Comparison of ENCODE assay signal across 11 mouse cellular contexts in genomic region chr4:99354241-99354640, GRCm38 (mm10). TPM values are rescaled to one million over a fixed set of nuclear protein-coding genes. Genes with fewer than 3 reads are reported as not detected.
DNase-seq lines count a peak whose midpoint lies in the region; ATAC-seq and TF ChIP-seq lines count a peak whose summit lies in the region.
"Had no signal": no experiment of that assay in that cellular context is flagged by ENCODE, and none has a peak within 500 bp of the region (broad histone marks: within the 10 kb centered on the region; RNA-seq: fewer than 3 reads in every experiment).

No protein-coding gene starts in this region.

- TF ChIP-seq POLR2A in bone marrow, adult 2 months (IDR thresholded peaks at IDR 0.05; ENCODE audit: borderline replicate concordance, control insufficient read depth, low read depth, low read length): no peak

- H3K4me3 ChIP-seq in kidney, embryonic 15.5 days (replicated peaks): no peak overlapping the region
- H3K4me3 ChIP-seq in bone marrow, adult 2 months (replicated peaks; ENCODE audit: control insufficient read depth, low read depth, low read length): peak overlapping the region; percentile 27
- no peak overlapping the region for H3K4me3 ChIP-seq in forebrain, embryonic 14.5 days (ENCODE audit: low read depth, low read length)
- no peak overlapping the region for H3K4me3 ChIP-seq in midbrain, postnatal 0 days (ENCODE audit: low read depth, low read length)

- ATAC-seq in kidney, embryonic 15.5 days (replicated peaks; ENCODE audit: low FRiP score): no peak
- ATAC-seq in forebrain, embryonic 14.5 days: peak; percentile 47; the same call in 1 of the 2 replicates
- ATAC-seq in midbrain, postnatal 0 days (ENCODE audit: low FRiP score): no peak

- peak overlapping the region; percentile 28; the same call in 1 of the 2 replicates for H3K4me2 ChIP-seq in kidney, embryonic 15.5 days
- peak overlapping the region; percentile 29 for H3K4me2 ChIP-seq in forebrain, embryonic 14.5 days (ENCODE audit: low read length)
- H3K4me2 ChIP-seq in midbrain, postnatal 0 days (ENCODE audit: low read depth, low read length, poor library complexity, severe bottlenecking): peak overlapping the region; percentile 10

- H3K4me1 ChIP-seq in kidney, embryonic 15.5 days: 0 out of 2 replicates have a peak, but pooled peaks cover 5% of the 10 kb centered on the region
- peaks cover 3% of the 10 kb centered on the region for H3K4me1 ChIP-seq in bone marrow, adult 2 months (ENCODE audit: control insufficient read depth, insufficient read depth, low read length)
- H3K4me1 ChIP-seq in forebrain, embryonic 14.5 days (ENCODE audit: control insufficient read depth, insufficient read depth, low read length): peaks cover 11% of the 10 kb centered on the region
- H3K4me1 ChIP-seq in midbrain, postnatal 0 days (ENCODE audit: insufficient read depth, low read length): no peaks in the 10 kb centered on the region

- no peak for TF ChIP-seq CTCF in bone marrow, adult 2 months (IDR thresholded peaks at IDR 0.05; ENCODE audit: control insufficient read depth, insufficient read depth, low read length)
- no peak for TF ChIP-seq CTCF in midbrain, postnatal 0 days (IDR thresholded peaks at IDR 0.05)

- no peak overlapping the region for H3K9ac ChIP-seq in kidney, embryonic 15.5 days
- no peak overlapping the region for H3K9ac ChIP-seq in forebrain, embryonic 14.5 days (ENCODE audit: low read length)
- H3K9ac ChIP-seq in midbrain, postnatal 0 days (replicated peaks; ENCODE audit: low read length, poor library complexity, severe bottlenecking): no peak overlapping the region

- no peak for DNase-seq in kidney, postnatal 14 days
- peak; percentile 60 for DNase-seq in forebrain, embryonic 14.5 days (ENCODE audit: low spot score)
- DNase-seq in midbrain, postnatal 0 days (ENCODE audit: low spot score): no peak
- no peak for DNase-seq in layer of hippocampus, postnatal 36 days
- no peak for DNase-seq in testis, postnatal 14 days (ENCODE audit: low spot score)
- no peak for DNase-seq in cerebellum, adult 9-10 months
- DNase-seq: cerebellum, adult 11-12 months had no signal

- no peak overlapping the region for H3K27ac ChIP-seq in kidney, embryonic 15.5 days
- H3K27ac ChIP-seq in bone marrow, adult 2 months (ENCODE audit: control insufficient read depth, insufficient read depth, low read depth, low read length, poor library complexity): no peak overlapping the region
- no peak overlapping the region for H3K27ac ChIP-seq in forebrain, embryonic 14.5 days (ENCODE audit: low read depth, low read length)
- H3K27ac ChIP-seq in midbrain, postnatal 0 days (ENCODE audit: low read depth, low read length): no peak overlapping the region

- H3K9me3 ChIP-seq in kidney, embryonic 15.5 days (replicated peaks): no peaks in the 10 kb centered on the region; the same call in 1 of the 2 replicates
- peaks cover 3% of the 10 kb centered on the region; the same call in 1 of the 2 replicates for H3K9me3 ChIP-seq in forebrain, embryonic 14.5 days (replicated peaks; ENCODE audit: control insufficient read depth, low read length)
- H3K9me3 ChIP-seq in midbrain, postnatal 0 days (ENCODE audit: low read length): no peaks in the 10 kb centered on the region

- no peaks in the 10 kb centered on the region for H3K36me3 ChIP-seq in kidney, embryonic 15.5 days
- no peaks in the 10 kb centered on the region for H3K36me3 ChIP-seq in forebrain, embryonic 14.5 days (ENCODE audit: control insufficient read depth, insufficient read depth, low read length)
- no peaks in the 10 kb centered on the region for H3K36me3 ChIP-seq in midbrain, postnatal 0 days (ENCODE audit: insufficient read depth, low read length)

- 74% methylated on average over 16 of the region's 17 CpGs for WGBS in kidney, embryonic 15.5 days
- WGBS in bone marrow, adult 2 months: 35% methylated on average over 17 of the region's 17 CpGs
- WGBS in forebrain, embryonic 14.5 days: 48% methylated on average over 15 of the region's 17 CpGs
- 55% methylated on average over 16 of the region's 17 CpGs for WGBS in midbrain, postnatal 0 days

- no peaks in the 10 kb centered on the region for H3K27me3 ChIP-seq in kidney, embryonic 15.5 days
- H3K27me3 ChIP-seq in forebrain, embryonic 14.5 days (replicated peaks; ENCODE audit: control insufficient read depth, insufficient read depth, low read length): peaks cover 8% of the 10 kb centered on the region; the same call in 1 of the 2 replicates
- no peaks in the 10 kb centered on the region for H3K27me3 ChIP-seq in midbrain, postnatal 0 days (ENCODE audit: insufficient read depth, low read length)

RNA-seq across cellular contexts. Expression of gene Gm12689, which starts 58.5 kb away (rescaled TPM):
- 0.19 and 0.38 TPM in 2 replicates for polyA plus RNA-seq in kidney, embryonic 15.5 days (2015; fragmentation: Nextera tagmentation; extraction: Ambion mirVana)
- polyA plus RNA-seq in bone marrow, adult 2 months (2011; ENCODE audit: insufficient read depth, insufficient read length, low replicate concordance, missing spikeins): 1.4 and 2.6 TPM in 2 replicates
- 0.25 and 0.37 TPM in 2 replicates for polyA plus RNA-seq in forebrain, embryonic 14.5 days (2014; fragmentation: Nextera tagmentation; extraction: Ambion mirVana)
- total RNA-seq in midbrain, postnatal 0 days (2014; rRNA removed): not detected in 2 replicates
- 0.20 and 0.37 TPM in 2 replicates for polyA plus RNA-seq in midbrain, postnatal 0 days (2015; fragmentation: Nextera tagmentation; extraction: Ambion mirVana)
- 1 to 10 TPM in 1 of 2 experiments, under 1 TPM in 1; 0.75 to 1.3 TPM for total RNA-seq in layer of hippocampus, postnatal 36 days (2021)
- total RNA-seq: heart, postnatal 25 days; MEL had no signal
